Mouse (Mus musculus): ENCODE measurements around the gene Psmc2.

Gene Psmc2

DNA sequence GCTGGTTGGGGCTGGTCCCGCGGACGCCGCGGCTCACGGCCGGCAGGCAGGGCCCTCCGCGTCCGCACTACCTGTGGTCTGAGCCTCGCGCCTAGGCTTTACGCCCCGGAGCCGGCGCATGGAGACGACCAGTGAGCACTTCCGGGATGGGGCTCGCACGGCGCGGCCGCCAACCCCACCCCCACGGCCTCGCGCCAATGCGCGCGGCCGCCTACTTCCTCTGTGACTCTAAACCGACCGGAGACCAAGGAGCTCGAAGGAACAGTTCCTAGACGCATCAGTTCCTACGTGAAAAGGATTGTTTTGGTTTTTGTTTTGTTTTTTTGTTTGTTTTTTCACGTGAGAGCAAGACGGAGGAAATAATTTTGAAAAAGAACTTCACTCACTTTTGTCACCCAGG, at the start of gene Psmc2, which contains the start of gene Dnajc2:
Psmc2 (plus strand) TSS at position 231 of the 400 bp plus-strand sequence.
Dnajc2 (minus strand) TSS at position 199 of the 400 bp plus-strand sequence.
- peaks cover 3% of the 10 kb centered on the region; the same call in 1 of the 2 replicates for H3K36me3 ChIP-seq (ENCODE audit: control insufficient read depth, insufficient read depth, low read length, poor library complexity, severe bottlenecking)
- peak; percentile 94 for DNase-seq (ENCODE audit: low read depth, low spot score)

DNA sequence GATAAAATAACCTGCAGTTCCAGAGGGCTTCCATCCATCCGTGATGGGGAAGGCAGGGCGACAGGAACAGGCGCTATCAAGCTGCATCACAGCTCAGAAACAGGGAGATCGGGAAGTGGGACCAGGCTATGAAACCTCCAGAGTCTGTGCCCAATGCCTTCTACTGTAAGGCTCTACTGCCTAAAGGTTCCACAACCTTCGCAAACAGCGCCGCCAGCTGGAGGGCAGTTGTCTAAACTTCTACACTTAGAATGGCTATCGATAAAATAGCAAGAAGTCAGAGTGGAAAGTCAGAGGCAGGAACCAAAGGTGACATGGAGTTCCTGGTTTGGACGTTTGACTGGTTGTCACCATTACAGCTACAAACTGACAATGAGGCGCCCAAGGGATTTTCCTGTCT, 49.5 kb upstream of the Psmc2 start:
- H3K27me3 ChIP-seq (ENCODE audit: control insufficient read depth, insufficient read depth, low read length, poor library complexity, severe bottlenecking), result no peaks in the 10 kb centered on the region; the same call in none of the 2 replicates
- 0 out of 2 replicates have a peak, but pooled peaks cover 6% of the 10 kb centered on the region for H3K36me3 ChIP-seq (ENCODE audit: control insufficient read depth, insufficient read depth, low read length, poor library complexity, severe bottlenecking)
- peak; percentile 84 for DNase-seq (ENCODE audit: low read depth, low spot score)

More for the DNA sequence above, at the start of gene Psmc2, which contains the start of gene Dnajc2:
- no peaks in the 10 kb centered on the region for H3K27me3 ChIP-seq (ENCODE audit: control insufficient read depth, insufficient read depth, low read length, poor library complexity, severe bottlenecking)

DNA sequence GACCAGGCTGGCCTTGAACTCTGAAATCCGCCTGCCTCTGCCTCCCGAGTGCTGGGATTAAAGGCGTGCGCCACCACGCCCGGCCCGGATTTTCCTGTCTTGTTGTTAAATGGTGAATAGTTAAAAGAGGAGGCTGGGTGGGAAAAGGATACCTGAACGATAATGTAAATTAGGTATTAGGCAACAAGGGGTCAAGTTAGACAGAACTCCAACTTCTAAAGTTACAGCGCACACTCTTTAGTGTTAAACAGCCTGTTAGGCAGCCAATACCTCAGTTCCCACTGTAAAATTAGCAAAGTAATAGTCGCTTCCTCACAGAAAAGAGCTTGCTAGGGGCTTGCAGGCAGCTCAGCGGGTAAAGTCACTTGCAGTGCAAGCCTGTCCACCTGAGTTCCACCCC, 49.0 kb upstream of the Psmc2 start:
- H3K36me3 ChIP-seq (ENCODE audit: control insufficient read depth, insufficient read depth, low read length, poor library complexity, severe bottlenecking), result 0 out of 2 replicates have a peak, but pooled peaks cover 6% of the 10 kb centered on the region
- H3K27me3 ChIP-seq (ENCODE audit: control insufficient read depth, insufficient read depth, low read length, poor library complexity, severe bottlenecking), result no peaks in the 10 kb centered on the region; the same call in none of the 2 replicates
- DNase-seq (ENCODE audit: low read depth, low spot score), result no peak

DNA sequence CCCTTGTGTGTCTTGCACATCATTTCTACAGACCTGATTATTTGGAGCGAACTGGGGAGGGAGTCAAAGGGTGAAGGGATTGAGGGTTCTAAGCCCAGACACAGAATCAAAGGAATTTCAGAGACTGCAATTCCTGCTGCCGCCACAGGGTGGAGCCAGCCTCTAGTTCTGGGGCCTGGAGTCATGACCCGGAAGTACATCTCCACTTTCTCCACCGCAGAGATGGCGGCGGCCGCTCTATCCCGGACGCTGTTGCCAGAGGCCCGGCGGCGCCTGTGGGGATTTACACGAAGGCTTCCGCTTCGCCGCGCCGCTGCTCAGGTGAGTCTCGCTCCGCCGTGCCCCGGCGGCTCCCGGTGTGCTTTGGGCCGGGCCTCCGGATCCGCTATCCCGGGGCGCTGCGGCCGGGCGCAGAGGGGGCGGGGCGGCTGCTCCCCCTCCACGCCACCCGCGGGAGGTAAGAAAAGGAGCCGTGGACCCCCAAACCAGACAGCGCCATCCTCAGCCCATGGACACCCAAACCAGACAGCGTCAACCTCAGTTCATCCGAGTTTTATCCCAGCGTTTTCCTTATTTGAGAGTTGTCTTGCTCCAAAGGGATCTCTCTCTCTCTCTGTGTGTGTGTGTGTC, 48.0 kb upstream of the Psmc2 start, which contains the start of gene Pmpcb:
Pmpcb (plus strand) TSS at position 186 of the 630 bp plus-strand sequence.
- Histone ChIP-seq H3K36me3 (ENCODE audit: control insufficient read depth, insufficient read depth, low read length, poor library complexity, severe bottlenecking) (peaks cover 7% of the 10 kb centered on the region; the same call in 1 of the 2 replicates), H3K27me3 (ENCODE audit: control insufficient read depth, insufficient read depth, low read length, poor library complexity, severe bottlenecking) (no peaks in the 10 kb centered on the region; the same call in none of the 2 replicates)
- peak; percentile 92 for DNase-seq (ENCODE audit: low read depth, low spot score)

DNA sequence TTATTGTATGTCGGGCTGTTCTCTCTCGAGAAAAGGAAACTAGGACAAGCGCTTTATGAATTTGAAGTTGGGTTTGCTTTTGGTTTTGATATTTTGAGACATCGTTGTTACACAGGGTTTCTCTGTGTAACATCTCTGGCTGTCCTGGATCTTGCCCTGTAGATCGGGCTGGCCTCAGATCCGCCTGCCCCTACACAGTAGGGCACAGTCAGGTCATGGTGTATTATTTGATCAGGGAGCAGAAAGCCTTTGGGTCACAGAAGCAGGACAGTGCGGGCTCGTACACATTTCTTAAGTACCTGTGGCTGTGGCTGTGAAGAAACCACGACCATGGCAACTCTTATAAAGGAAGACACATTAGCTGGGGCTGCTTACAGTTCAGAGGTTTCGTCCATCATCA, 47.5 kb upstream of the Psmc2 start:
- DNase-seq (ENCODE audit: low read depth, low spot score), result no peak
- Histone ChIP-seq H3K27me3 (ENCODE audit: control insufficient read depth, insufficient read depth, low read length, poor library complexity, severe bottlenecking) (no peaks in the 10 kb centered on the region; the same call in 1 of the 2 replicates), H3K36me3 (ENCODE audit: control insufficient read depth, insufficient read depth, low read length, poor library complexity, severe bottlenecking) (peaks cover 7% of the 10 kb centered on the region; the same call in 1 of the 2 replicates)

DNA sequence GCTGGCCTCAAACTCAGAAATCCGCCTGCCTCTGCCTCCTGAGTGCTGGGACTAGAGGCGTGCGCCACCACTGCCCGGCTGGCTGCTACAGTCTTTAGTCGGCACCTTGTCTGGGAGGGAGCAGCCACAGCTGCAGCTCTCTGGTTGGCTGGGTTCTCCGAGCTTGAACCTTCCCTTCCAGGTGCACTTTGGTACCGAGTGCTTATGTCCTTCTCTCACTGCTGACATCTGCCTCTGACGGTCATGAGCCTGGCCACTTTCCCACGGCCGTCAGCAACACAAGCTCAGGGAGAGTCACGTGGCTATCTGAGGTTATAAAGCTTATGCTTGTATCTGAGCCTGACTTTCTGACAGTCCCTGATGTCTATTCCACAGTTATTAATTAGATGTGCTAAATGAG, 46.0 kb upstream of the Psmc2 start:
- Histone ChIP-seq H3K36me3 (ENCODE audit: control insufficient read depth, insufficient read depth, low read length, poor library complexity, severe bottlenecking) (peaks cover 9% of the 10 kb centered on the region), H3K27me3 (ENCODE audit: control insufficient read depth, insufficient read depth, low read length, poor library complexity, severe bottlenecking) (no peaks in the 10 kb centered on the region; the same call in 1 of the 2 replicates)
- no peak for DNase-seq (ENCODE audit: low read depth, low spot score)

DNA sequence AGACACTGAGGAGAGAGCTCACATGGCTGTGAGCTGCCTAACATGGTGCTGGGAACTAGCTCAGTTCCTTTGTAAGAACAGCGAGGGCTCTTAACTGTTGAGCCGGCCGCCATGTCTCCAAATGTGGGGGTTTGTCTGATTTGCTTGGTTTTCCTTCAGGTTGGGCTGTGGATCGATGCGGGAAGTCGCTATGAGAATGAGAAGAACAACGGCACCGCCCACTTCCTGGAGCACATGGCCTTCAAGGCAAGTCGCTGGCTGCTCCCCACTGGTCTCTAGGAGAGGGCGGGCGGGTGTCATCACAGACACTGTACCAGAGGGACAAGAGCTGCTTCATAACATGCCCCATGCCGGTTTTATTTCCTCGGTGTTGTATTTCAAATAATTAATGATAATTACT, 45.2 kb upstream of the Psmc2 start:
- H3K36me3 ChIP-seq (ENCODE audit: control insufficient read depth, insufficient read depth, low read length, poor library complexity, severe bottlenecking), result peaks cover 16% of the 10 kb centered on the region
- H3K27me3 ChIP-seq (ENCODE audit: control insufficient read depth, insufficient read depth, low read length, poor library complexity, severe bottlenecking), result no peaks in the 10 kb centered on the region; the same call in 1 of the 2 replicates
- no peak for DNase-seq (ENCODE audit: low read depth, low spot score)

DNA sequence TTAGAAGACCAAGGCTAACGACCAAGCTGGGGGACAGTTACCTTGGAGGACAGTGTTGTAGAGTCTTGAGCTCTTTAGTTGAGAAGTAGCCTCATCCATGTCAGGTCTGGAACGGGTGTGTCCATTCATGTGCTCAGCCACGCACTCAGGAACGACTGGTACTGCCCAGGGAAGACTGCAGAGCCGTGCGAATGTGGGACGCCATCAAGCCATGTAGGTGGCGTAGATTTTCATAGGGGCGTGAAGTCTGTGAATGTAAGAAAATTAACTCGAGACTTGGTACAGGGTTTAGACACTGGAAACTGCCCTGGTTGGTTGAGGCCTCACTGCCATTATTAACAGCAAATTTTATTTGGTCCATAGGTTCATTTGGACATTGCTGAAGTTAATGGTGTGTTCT, 41.5 kb upstream of the Psmc2 start:
- no peak for DNase-seq (ENCODE audit: low read depth, low spot score)
- H3K36me3 ChIP-seq (ENCODE audit: control insufficient read depth, insufficient read depth, low read length, poor library complexity, severe bottlenecking), result peaks cover 20% of the 10 kb centered on the region

DNA sequence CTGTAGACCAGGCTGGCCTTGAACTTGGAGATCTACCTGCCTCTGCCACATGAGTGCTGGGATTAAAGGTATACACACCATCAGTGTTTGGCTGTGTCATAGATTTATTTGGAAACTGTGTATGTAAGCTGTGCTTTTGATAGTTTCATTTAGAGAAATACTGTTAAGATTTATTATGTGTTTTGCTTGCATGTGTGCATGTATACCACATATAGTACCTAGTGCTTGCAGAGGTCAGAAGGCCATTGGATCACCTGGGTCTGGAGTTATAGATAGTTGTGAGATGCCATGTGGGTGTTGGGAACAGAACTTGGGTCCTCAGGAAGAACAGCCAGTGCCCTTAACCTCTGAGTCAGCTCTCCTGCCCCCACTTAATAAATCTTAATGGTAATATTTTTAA, 40.4 kb upstream of the Psmc2 start:
- no peaks in the 10 kb centered on the region for H3K27me3 ChIP-seq (ENCODE audit: control insufficient read depth, insufficient read depth, low read length, poor library complexity, severe bottlenecking)
- H3K36me3 ChIP-seq (ENCODE audit: control insufficient read depth, insufficient read depth, low read length, poor library complexity, severe bottlenecking), result peaks cover 25% of the 10 kb centered on the region
- DNase-seq (ENCODE audit: low read depth, low spot score), result no peak

More for the DNA sequence above, 41.5 kb upstream of the Psmc2 start:
- H3K27me3 ChIP-seq (ENCODE audit: control insufficient read depth, insufficient read depth, low read length, poor library complexity, severe bottlenecking), result no peaks in the 10 kb centered on the region

DNA sequence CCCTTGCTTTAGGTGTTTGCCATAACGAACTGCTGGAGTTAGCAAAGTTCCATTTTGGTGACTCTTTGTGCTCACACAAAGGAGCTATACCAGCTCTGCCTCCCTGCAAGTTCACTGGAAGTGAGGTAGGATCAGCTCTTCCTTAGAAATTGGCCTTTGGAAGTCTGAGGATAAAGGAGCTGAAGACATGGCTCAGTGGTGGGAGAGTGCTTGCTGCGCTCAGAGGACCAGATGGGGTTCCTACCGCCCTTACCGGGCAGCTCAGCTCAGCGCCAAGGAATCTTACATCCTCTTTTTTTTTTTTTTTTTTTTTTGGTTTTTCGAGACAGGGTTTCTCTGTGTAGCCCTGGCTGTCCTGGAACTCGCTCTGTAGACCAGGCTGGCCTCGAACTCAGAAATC, 39.1 kb upstream of the Psmc2 start:
- no peaks in the 10 kb centered on the region for H3K27me3 ChIP-seq (ENCODE audit: control insufficient read depth, insufficient read depth, low read length, poor library complexity, severe bottlenecking)

DNA sequence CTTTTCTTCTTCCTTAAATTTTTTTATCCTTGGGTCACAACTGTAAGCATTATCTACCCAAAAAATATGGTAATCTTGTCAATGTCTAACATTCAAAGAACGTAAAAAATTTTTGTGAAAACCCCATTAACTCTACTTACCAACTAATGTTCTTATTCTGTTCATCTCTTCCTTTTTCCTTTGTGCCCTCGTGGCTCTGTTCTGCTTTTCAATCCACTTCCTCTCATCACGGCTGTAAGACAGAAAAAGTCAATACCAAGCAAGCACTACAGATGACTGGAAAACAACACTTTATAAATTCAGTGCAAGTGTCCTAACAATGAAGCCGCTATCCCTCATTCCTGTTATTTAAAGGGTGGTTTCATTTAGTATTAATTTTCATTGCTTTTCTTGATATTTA, 16.6 kb upstream of the Psmc2 start:
- no peaks in the 10 kb centered on the region for H3K27me3 ChIP-seq (ENCODE audit: control insufficient read depth, insufficient read depth, low read length, poor library complexity, severe bottlenecking)
- DNase-seq (ENCODE audit: low read depth, low spot score), result no peak

More for the DNA sequence above, 39.1 kb upstream of the Psmc2 start:
- peaks cover 19% of the 10 kb centered on the region for H3K36me3 ChIP-seq (ENCODE audit: control insufficient read depth, insufficient read depth, low read length, poor library complexity, severe bottlenecking)
- no peak for DNase-seq (ENCODE audit: low read depth, low spot score)

DNA sequence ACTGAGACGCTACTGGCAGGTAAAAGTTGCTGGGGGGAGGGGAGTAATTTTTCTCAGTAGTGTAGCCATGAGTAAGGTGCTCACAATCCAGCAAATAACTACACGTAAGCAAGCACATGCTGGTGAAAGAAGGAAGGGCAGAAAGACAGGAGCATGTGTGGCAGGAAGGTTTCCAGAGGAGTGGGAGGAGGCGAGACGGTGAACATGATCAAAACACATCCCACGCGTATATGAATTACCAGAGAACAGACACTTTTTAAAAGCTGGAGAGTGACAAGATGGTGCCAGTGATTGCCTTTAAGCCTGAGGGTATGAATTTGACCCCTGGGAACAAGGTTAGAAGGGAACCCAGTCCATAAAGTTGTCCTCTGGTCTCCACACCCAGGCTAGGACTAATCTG, 15.2 kb upstream of the Psmc2 start:
- no peaks in the 10 kb centered on the region for H3K27me3 ChIP-seq (ENCODE audit: control insufficient read depth, insufficient read depth, low read length, poor library complexity, severe bottlenecking)
- H3K36me3 ChIP-seq (ENCODE audit: control insufficient read depth, insufficient read depth, low read length, poor library complexity, severe bottlenecking), result peaks cover 22% of the 10 kb centered on the region; the same call in 1 of the 2 replicates
- no peak for DNase-seq (ENCODE audit: low read depth, low spot score)

More for the DNA sequence above, 16.6 kb upstream of the Psmc2 start:
- H3K36me3 ChIP-seq (ENCODE audit: control insufficient read depth, insufficient read depth, low read length, poor library complexity, severe bottlenecking), result peaks cover 17% of the 10 kb centered on the region

DNA sequence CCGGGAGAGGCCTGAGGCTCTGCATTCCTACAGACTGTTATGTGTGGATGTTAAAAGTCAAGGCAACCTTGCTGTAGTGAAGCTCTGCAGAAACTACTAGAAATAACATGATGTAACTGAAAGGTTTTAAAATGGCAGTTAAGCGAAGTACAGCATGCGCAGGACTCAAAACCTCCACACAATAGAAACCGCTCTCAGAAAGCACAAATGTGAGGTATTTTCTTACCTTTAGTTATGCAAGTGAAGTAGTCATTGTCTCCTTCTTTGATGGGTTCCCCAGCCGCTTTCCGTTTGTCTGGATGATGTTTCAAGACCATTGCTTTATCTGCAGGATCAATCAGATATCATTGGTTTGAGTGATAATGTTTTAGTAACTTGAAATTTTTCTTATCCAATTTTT, 8.6 kb upstream of the Psmc2 start:
- Histone ChIP-seq H3K27me3 (ENCODE audit: control insufficient read depth, insufficient read depth, low read length, poor library complexity, severe bottlenecking) (no peaks in the 10 kb centered on the region), H3K36me3 (ENCODE audit: control insufficient read depth, insufficient read depth, low read length, poor library complexity, severe bottlenecking) (peaks cover 25% of the 10 kb centered on the region; the same call in 1 of the 2 replicates)
- DNase-seq (ENCODE audit: low read depth, low spot score), result no peak

DNA sequence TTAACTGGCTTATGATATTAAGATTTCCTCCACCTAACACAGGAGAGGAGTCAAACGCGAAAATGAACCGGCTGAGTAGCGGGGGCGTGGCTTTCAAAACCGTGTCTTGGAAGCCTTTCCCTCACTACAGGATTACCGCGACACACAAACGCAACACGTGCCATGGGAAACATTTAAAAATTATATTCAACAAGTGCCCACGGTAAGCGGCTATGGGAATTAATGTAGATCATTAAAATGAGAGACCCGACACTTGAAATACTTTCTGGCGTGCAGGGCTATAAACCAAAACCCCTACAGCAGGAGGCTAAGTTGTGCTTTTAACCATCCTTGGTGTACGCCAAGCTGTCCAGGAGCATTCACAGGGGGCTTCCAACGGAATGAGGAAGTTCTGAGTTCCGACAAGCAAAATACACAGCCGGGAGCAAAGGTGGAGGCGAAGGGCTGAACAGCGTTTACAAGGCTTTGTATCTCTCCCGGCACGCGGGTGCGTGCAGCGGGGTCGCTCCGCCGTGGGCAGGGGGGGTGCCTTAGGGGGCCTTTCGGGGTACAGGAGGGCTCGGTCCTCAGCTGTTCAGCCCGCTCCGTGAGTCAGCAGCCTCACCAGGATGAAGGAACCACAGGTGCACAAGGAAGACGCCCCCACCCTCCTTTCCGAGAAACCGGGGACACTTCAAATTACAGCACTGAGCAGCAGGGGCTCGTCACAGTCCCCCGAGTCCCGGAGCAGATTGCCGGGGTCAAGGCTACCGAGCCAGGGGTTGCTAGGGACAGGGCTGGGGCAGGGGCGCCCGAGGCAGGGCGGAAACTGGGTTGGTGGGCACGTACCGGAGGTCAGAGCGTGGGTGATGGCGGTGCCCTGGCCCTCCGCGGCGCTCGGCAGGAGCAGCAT, 676 bp upstream of the Psmc2 start:
- peak; percentile 35 for DNase-seq (ENCODE audit: low read depth, low spot score)
- Histone ChIP-seq H3K27me3 (ENCODE audit: control insufficient read depth, insufficient read depth, low read length, poor library complexity, severe bottlenecking) (no peaks in the 10 kb centered on the region), H3K36me3 (ENCODE audit: control insufficient read depth, insufficient read depth, low read length, poor library complexity, severe bottlenecking) (peaks cover 2% of the 10 kb centered on the region; the same call in 1 of the 2 replicates)

DNA sequence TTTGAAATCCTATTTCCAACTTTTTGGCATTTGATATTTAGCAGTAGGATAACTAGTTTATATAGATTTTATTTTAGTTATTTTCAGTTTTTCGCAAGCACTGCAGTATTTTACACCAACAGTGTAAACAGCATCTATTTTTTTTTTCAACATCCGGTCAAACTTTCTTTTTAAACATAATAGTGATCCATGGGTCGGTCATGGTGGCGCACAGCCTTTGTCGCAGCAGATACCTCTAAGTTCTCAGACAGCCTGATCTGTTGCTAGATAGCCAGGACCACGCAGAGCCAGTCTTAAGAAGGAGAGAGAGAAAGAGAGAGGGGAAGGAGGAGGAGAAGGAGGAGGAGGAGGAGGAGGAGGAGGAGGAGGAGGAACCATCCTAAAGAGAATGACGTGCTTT, 693 bp downstream of the Psmc2 start:
- Histone ChIP-seq H3K36me3 (ENCODE audit: control insufficient read depth, insufficient read depth, low read length, poor library complexity, severe bottlenecking) (peaks cover 5% of the 10 kb centered on the region; the same call in 1 of the 2 replicates), H3K27me3 (ENCODE audit: control insufficient read depth, insufficient read depth, low read length, poor library complexity, severe bottlenecking) (no peaks in the 10 kb centered on the region)
- no peak for DNase-seq (ENCODE audit: low read depth, low spot score)
